8 mouse cellular contexts compared by ENCODE assay signal in the genomic region with DNA sequence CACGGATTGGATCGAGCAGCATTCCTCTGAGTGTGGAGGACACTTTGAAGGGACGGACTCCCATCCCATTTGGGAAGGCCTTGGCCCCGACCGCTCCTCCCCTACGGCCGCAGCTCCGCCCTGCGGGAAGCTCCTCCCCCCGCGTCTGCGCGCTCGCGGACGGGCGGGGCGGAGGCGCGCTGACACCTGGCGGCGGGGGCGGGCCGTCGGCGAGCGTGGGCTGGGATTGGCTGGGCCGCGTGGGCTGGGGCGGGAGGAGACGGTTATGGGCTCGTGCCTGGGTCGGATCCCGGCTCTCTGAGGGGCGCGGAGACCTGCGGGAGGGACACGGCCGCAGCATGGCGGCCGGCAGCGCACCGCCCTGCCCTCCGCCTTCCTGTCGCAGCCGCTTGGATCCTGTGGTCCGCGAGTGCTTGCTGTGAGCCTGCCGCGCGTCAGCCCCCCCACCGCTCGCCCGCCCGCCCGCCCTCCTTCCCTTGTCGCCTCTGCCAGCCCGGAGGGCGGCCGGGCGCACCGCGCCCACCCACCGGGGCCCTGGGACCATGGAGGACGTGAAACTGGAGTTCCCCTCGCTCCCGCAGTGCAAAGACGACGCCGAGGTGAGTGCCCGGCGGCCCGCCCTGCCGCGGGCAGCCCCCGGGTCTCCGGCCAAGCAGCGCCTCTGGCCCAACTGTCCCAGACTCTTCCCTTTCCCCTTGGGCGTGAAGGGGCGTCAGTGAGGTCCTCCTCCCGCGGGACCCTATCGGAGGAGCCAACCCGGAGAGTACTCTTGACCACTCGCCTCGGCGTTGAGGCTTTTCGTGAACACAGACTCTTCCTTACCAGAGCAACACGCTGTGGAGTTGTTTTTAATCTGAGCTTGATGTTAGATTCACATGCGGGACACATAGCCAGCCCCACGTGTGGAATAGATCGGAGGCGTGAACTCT. TPM values are rescaled to one million over a fixed set of nuclear protein-coding genes. Genes with fewer than 3 reads are reported as not detected.
DNase-seq lines count a peak whose midpoint lies in the region; ATAC-seq and TF ChIP-seq lines count a peak whose summit lies in the region.

A gene (plus strand): TSS at position 163 of the 929 bp plus-strand sequence.

- TF ChIP-seq CTCF in layer of hippocampus, adult 2 months (conservative IDR thresholded peaks at IDR 0.05), result no peak; the same call in 1 of the 2 replicates
- no peak for TF ChIP-seq CTCF in lung, embryonic 14.5 days (IDR thresholded peaks at IDR 0.05; ENCODE audit: low read depth)
- TF ChIP-seq CTCF in olfactory bulb, adult 2 months (IDR thresholded peaks at IDR 0.05; ENCODE audit: insufficient read depth, low read depth, low read length), result no peak
- no peak for TF ChIP-seq CTCF in thymus, adult 2 months (IDR thresholded peaks at IDR 0.05; ENCODE audit: borderline replicate concordance, control insufficient read depth, extremely low read depth, insufficient read depth, low read length, poor library complexity)

- peaks cover 5% of the 10 kb centered on the region for H3K36me3 ChIP-seq in ES-E14 (ENCODE audit: control insufficient read depth, insufficient read depth, low read length, poor library complexity, severe bottlenecking)
- H3K36me3 ChIP-seq in forebrain, embryonic 16.5 days (ENCODE audit: control insufficient read depth, insufficient read depth), result peaks cover 11% of the 10 kb centered on the region; the same call in 1 of the 2 replicates
- peaks cover 26% of the 10 kb centered on the region for H3K36me3 ChIP-seq in lung, embryonic 14.5 days (ENCODE audit: insufficient read depth)
- H3K36me3 ChIP-seq in thymus, adult 2 months (ENCODE audit: control insufficient read depth, insufficient read depth, low read length), result peaks cover 16% of the 10 kb centered on the region

- intact Hi-C loops in heart, postnatal 36 days (cut with DNase I), result loop anchor here (2.0 kb wide), 1 partner anchor 20 kb away; no protein-coding TSS in a partner anchor

- no peak within 1 kb of the TSS for H3K27ac ChIP-seq in ES-E14 (ENCODE audit: insufficient read depth, low read depth, low read length, poor library complexity, severe bottlenecking)
- H3K27ac ChIP-seq in forebrain, embryonic 16.5 days (ENCODE audit: low read length), result peak within 1 kb of the TSS; percentile 44
- peak within 1 kb of the TSS; percentile 89 for H3K27ac ChIP-seq in layer of hippocampus, adult 2 months
- peak within 1 kb of the TSS; percentile 79 for H3K27ac ChIP-seq in lung, embryonic 14.5 days (ENCODE audit: low read depth)
- no peak within 1 kb of the TSS for H3K27ac ChIP-seq in olfactory bulb, adult 2 months (ENCODE audit: insufficient read depth, low read depth, low read length)
- H3K27ac ChIP-seq in thymus, adult 2 months (ENCODE audit: control insufficient read depth, insufficient read depth, low read length), result no peak within 1 kb of the TSS

- peak within 1 kb of the TSS; percentile 73 for H3K4me2 ChIP-seq in forebrain, embryonic 16.5 days (ENCODE audit: low read length)
- H3K4me2 ChIP-seq in lung, embryonic 14.5 days, result peak within 1 kb of the TSS; percentile 70

- in situ Hi-C loops in ES-E14 (cut with MboI; ENCODE audit: low sequenced_read_pairs in 2 of 2, unreplicated experiment in 2 of 2), result no loop called here

- ATAC-seq in forebrain, embryonic 16.5 days, result peak; percentile 98
- ATAC-seq in lung, embryonic 14.5 days (ENCODE audit: insufficient read depth), result peak; percentile 99

- H3K27me3 ChIP-seq in forebrain, embryonic 16.5 days (replicated peaks; ENCODE audit: control insufficient read depth, insufficient read depth, low read length), result no peaks in the 10 kb centered on the region
- H3K27me3 ChIP-seq in lung, embryonic 14.5 days (ENCODE audit: insufficient read depth, low read length), result no peaks in the 10 kb centered on the region
- H3K27me3 ChIP-seq in thymus, adult 2 months (ENCODE audit: control insufficient read depth, insufficient read depth, low read length), result no peaks in the 10 kb centered on the region

- no peaks in the 10 kb centered on the region for H3K4me1 ChIP-seq in ES-E14 (ENCODE audit: control insufficient read depth in 2 of 2, insufficient read depth in 2 of 2, low read length in 2 of 2, poor library complexity in 1 of 2)
- H3K4me1 ChIP-seq in forebrain, embryonic 16.5 days (replicated peaks; ENCODE audit: control insufficient read depth, insufficient read depth, low read length), result peaks cover 14% of the 10 kb centered on the region
- no peaks in the 10 kb centered on the region for H3K4me1 ChIP-seq in lung, embryonic 14.5 days (ENCODE audit: insufficient read depth)
- H3K4me1 ChIP-seq in olfactory bulb, adult 2 months (ENCODE audit: control insufficient read depth, insufficient read depth, low read length), result no peaks in the 10 kb centered on the region; the same call in 1 of the 2 replicates
- no peaks in the 10 kb centered on the region for H3K4me1 ChIP-seq in thymus, adult 2 months (replicated peaks; ENCODE audit: control insufficient read depth, insufficient read depth, low read length)

- peak within 1 kb of the TSS; percentile 85 for H3K9ac ChIP-seq in ES-E14 (ENCODE audit: insufficient read depth, low read depth, low read length, poor library complexity, severe bottlenecking)
- H3K9ac ChIP-seq in forebrain, embryonic 16.5 days (replicated peaks; ENCODE audit: low read depth, low read length), result peak within 1 kb of the TSS; percentile 76
- H3K9ac ChIP-seq in lung, embryonic 14.5 days, result peak within 1 kb of the TSS; percentile 82

- H3K9me3 ChIP-seq in ES-E14 (ENCODE audit: control insufficient read depth, insufficient read depth, low read depth, low read length), result no peaks in the 10 kb centered on the region
- H3K9me3 ChIP-seq in forebrain, embryonic 16.5 days (ENCODE audit: control insufficient read depth, low read length), result no peaks in the 10 kb centered on the region
- no peaks in the 10 kb centered on the region for H3K9me3 ChIP-seq in lung, embryonic 14.5 days (ENCODE audit: low read depth, low read length)

- no peak for TF ChIP-seq POLR2A in olfactory bulb, adult 2 months (IDR thresholded peaks at IDR 0.05; ENCODE audit: insufficient read depth, low read depth, low read length)
- TF ChIP-seq POLR2A in thymus, adult 2 months (IDR thresholded peaks at IDR 0.05; ENCODE audit: control insufficient read depth, extremely low read depth, insufficient read depth, low read length, poor library complexity), result peak; percentile 32; the same call in 1 of the 2 replicates

- peak; percentile 92 for DNase-seq in ES-E14 (ENCODE audit: low read depth, low spot score)
- DNase-seq in cerebellum, adult 11-12 months, result peak; percentile 96
- DNase-seq in heart, postnatal 36 days, result peak; percentile 96 to 97
- DNase-seq in layer of hippocampus, adult 2 months (ENCODE audit: low spot score in 2 of 2), result peak; percentile 91 to 96
- DNase-seq in lung, embryonic 14.5 days, result peak; percentile 97
- peak; percentile 96 for DNase-seq in thymus, adult 2 months

- under 1% methylated on average over 47 of the region's 93 CpGs for WGBS in forebrain, embryonic 16.5 days
- WGBS in lung, embryonic 14.5 days, result under 1% methylated on average over 71 of the region's 93 CpGs
- under 1% methylated on average over 85 of the region's 93 CpGs for WGBS in olfactory bulb, adult 2 months
- WGBS in thymus, adult 2 months, result under 1% methylated on average over 90 of the region's 93 CpGs

- peak within 1 kb of the TSS; percentile 74 to 97 for H3K4me3 ChIP-seq in ES-E14 (ENCODE audit: insufficient read depth in 1 of 2, low read depth in 1 of 2, low read length in 2 of 2, poor library complexity in 1 of 2, severe bottlenecking in 1 of 2)
- peak within 1 kb of the TSS; percentile 92 for H3K4me3 ChIP-seq in forebrain, embryonic 16.5 days (replicated peaks; ENCODE audit: low read length)
- H3K4me3 ChIP-seq in layer of hippocampus, adult 2 months, result peak within 1 kb of the TSS; percentile 82
- peak within 1 kb of the TSS; percentile 71 for H3K4me3 ChIP-seq in lung, embryonic 14.5 days (ENCODE audit: low read depth, low read length)
- H3K4me3 ChIP-seq in olfactory bulb, adult 2 months (ENCODE audit: insufficient read depth, low read depth, low read length), result peak within 1 kb of the TSS; percentile 99
- H3K4me3 ChIP-seq in thymus, adult 2 months (ENCODE audit: control insufficient read depth, insufficient read depth, low read length), result peak within 1 kb of the TSS; percentile 63

TF ChIP-seq in ES-E14, 5 proteins besides CTCF, POLR2A, EP300 and RAD21:
- TF ChIP-seq HCFC1 (IDR thresholded peaks at IDR 0.05; ENCODE audit: borderline replicate concordance, insufficient read depth, low read length) (0 out of 2 replicates have a peak, but pooled peaks have one; percentile 28), ZNF384 (IDR thresholded peaks at IDR 0.05; ENCODE audit: low read depth, low read length) (no peak), CHD2 (IDR thresholded peaks at IDR 0.05; ENCODE audit: low read depth, low read length) (no peak), ZC3H11A (IDR thresholded peaks at IDR 0.05; ENCODE audit: borderline replicate concordance, low read depth, low read length) (no peak)

RNA-seq across cellular contexts. Expression of the gene that starts here (rescaled TPM):
- total RNA-seq in ES-E14 (2012; rRNA removed), result 19.1 and 30.9 TPM in 2 replicates
- polyA plus RNA-seq in forebrain, embryonic 16.5 days (2015; fragmentation: Nextera tagmentation; extraction: Ambion mirVana), result 59.2 and 64.2 TPM in 2 replicates
- total RNA-seq in heart, postnatal 36 days (2021), result 10 to 100 TPM; 29.0 to 33.2 TPM
- 10 to 100 TPM; 14.7 to 16.7 TPM for total RNA-seq in layer of hippocampus, adult 2 months (2021)
- polyA plus RNA-seq in lung, embryonic 14.5 days (2014; fragmentation: Nextera tagmentation; extraction: Ambion mirVana), result 71.0 and 74.6 TPM in 2 replicates
- polyA plus RNA-seq in olfactory bulb, adult 2 months (2012; ENCODE audit: insufficient read depth, insufficient read length, low replicate concordance, missing spikeins), result not detected in 2 replicates
- 22.6 and 44.7 TPM in 2 replicates for polyA plus RNA-seq in thymus, adult 2 months (2012; rRNA removed)

Comparison
In these comparisons a context has a peak if more than half of its experiments do, and no peak if none do; other contexts are left out.
1. RNA of the gene that starts here (polyA plus RNA-seq): 71.0 to 74.6 TPM in lung, embryonic 14.5 days, 59.2 to 64.2 TPM in forebrain, embryonic 16.5 days and 22.6 to 44.7 TPM in thymus, adult 2 months; not detected in olfactory bulb, adult 2 months; every median in the first group is over 10 times any median in the second.
2. H3K27ac ChIP-seq: peak in forebrain, embryonic 16.5 days (single experiment), layer of hippocampus, adult 2 months (single experiment) and lung, embryonic 14.5 days (single experiment); none in ES-E14 (single experiment), olfactory bulb, adult 2 months (single experiment) and thymus, adult 2 months (single experiment).
3. Peak in every context shown above with its lines, with median percentiles within 50 percentile points of each other: DNase-seq, H3K4me3 ChIP-seq and H3K9ac ChIP-seq.